Mouse (Mus musculus) ovary, postnatal 14 days (tissue): ENCODE measurements at regions not wholly inside any gene's neighbourhood (a gene's known extent, or its start where the extent isn't known, plus 50 kb on each side); places are given as distances from the start of the nearest gene placed in this dataset.
A peak's percentile ranks its signal among the peaks of the same experiment; 100 is the strongest.

Source experiments
- DNase-seq: peaks from one replicate; pipeline ENCODE4 v3.0.0; 2022; ENCODE audit warnings: low spot score

DNA sequence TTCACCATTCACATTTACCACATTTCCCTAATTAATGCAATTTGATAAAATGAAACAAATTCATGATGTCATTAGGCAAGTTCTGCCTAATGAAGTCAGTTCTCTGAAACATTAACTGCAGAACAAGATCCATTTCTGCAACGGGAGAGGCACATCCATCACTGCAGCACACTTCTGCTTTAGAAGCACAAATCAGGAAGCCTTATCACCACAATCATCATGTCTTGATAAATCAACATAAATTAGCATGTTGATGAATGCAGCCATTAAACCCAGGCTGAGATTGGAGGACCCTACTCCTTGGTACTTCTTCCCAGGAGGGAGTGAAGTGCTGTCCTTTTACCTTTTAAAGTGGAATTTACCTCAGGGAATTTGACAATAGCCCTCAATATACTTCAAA, 1195.4 kb downstream of the Defb40 start:
- no peak for DNase-seq

GRCm38 (mm10) chr8:17781559-17782283, 1196.3 kb downstream of the Defb40 start:
- DNase-seq = no peak

- DNase-seq = no peak
Measured at GRCm38 (mm10) chr8:17775411-17775810, 1202.6 kb downstream of the Defb40 start.

DNA sequence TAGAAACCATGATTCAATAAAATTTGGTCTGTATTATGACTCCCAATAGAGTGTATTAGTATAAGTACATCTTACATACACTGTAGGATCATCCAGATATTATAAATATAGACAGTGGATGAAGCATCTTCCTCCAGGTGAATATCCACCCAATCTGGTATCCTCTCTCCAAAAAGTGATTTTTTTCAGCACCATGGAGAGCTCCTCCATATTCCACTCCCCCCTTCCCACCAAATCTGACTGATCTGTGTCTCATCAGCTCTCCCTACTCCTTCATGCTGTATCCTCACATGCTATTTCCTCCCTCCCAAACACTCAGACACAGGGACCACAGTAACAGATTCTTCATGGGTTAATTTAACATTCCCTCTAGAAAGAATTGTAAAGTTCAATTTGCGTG, 1204.7 kb downstream of the Defb40 start:
- DNase-seq = no peak

- no peak for DNase-seq
Measured at GRCm38 (mm10) chr8:17767441-17768007, 1210.5 kb downstream of the Defb40 start.

- DNase-seq = no peak
Measured at GRCm38 (mm10) chr8:17724672-17725071, 1253.4 kb downstream of the Defb40 start.

DNA sequence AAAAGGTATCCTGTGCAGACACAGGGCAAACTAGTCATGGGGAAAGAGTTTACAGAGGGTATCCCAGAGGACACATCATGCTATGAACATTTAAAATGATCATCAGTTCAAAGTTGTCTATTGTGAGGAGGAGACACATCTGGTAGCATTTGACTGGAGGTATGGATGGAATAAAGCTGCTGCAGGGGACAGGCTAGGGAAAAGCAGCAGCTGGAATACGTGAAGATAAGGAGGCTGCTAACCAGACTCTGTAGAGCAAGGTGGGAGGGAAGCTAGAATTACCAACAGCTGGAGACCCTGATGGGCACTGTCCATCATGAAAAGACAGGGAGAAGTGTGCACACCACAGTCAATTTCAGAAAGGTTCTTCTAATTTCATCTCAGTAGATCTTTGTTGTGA, 1268.9 kb downstream of the Defb40 start:
- no peak for DNase-seq

DNA sequence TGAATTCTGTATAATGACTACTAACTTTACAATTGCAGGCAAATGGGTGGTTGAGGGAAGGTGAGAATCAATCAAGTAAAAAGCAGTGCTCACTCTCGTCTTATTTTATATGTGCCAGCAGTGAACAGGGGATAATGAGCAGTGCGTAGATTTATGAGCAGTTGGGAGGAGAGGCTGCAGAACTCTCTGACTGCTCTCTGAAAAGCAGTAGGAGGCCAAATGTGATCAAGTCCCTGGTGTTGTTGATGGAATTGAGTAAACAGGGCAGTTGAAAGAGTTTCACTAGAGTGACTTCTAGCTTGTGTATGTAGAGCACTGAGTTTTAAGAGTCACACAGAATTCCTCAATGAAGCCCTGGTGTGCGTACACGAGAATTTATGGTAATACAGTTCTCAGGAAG, 1269.6 kb downstream of the Defb40 start:
- no peak for DNase-seq

DNA sequence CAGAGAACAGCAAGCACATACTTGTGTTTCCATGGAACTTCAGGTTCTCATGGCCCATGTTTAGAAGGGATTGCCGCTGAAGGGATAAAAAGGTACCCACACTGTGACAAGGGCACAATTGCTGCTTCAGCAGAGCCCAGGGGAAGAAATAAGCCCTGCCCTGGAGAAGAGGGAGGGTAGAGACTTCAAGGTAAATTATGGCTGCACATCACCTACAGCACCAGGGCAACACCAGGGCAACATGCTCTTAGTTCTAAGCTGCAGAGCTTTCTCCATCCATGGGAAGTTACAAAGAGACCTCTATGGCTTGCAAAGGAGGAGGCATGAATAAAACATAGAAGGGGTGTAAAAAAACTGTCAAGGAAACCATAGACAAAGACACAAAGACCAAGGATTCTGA, 1273.8 kb downstream of the Defb40 start:
- DNase-seq = no peak

DNA sequence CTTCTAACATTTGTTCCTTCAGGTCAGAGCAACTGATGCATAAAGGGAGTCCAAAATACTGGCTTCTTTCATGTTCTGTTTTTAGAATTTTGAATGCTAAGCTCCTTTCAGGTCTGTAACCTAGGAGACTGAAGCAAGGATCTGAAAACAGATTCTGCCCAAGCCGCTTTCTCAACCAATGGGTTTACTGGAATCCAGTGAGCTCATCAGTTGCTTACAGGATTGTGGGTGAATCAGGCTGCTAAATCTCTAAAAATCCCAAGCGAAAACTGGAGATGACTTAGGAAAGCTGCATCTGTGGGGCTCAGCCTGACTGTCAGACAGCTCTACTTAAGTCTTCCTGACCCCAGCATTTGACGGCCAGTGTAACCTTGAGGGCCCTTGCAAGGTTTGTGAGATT, 1277.7 kb downstream of the Defb40 start:
- DNase-seq = peak; percentile 2

DNA sequence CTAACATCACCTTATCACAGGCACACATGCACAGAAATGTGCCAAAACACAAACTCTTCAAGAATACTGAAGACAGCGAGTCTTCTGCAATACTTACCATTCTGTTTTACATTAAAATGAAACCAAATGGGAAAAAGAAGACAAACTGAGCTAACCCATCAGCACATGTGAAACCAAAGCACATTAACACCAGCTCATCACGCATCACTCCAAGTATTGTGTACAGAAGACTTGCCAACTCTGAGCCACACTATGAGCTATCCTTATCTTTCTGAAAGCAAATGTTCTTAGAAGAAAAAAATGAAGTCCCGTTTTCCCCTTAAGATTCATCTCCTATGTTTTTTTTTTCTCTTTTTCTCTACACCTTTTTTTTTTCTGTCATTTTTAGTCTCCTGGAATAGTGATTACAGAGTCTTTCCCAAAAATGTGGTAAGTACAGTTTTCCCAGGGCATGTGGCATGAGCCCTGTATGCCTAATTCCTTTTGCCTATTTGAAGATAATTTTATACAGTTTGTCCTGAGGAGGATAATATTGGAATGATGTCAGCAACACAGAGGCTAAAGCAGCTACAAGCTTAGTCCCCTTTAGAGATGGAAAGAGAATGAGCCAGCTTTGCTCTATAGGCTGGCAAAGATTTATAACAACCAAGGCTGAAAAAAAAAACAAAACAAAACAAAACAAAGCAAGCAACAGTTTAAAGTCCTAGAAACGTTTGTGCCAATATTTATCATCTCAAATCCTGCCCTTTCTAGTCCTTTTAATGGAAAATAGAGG, 1287.8 kb downstream of the Defb40 start:
- DNase-seq = no peak

DNA sequence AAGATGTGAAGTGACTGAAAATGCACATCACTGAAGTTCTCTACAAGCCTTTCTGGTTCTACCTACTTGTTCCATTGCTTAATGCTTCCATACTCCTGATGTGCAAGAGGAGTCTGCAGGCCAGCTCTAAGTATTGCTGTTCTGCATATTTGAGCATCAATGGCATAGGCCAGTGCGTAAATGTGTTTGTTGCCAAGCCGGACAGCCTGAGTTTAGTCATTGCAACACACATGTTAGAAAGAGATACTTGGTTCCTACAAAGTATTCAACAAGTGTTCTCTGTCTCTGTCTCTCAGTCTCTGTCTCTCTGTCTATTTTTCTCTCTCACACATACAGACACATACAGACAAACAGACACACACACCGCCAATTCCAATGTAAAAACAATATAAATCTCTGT, 1288.4 kb downstream of the Defb40 start:
- no peak for DNase-seq

GRCm38 (mm10) chr8:17687084-17687483, 1291.0 kb downstream of the Defb40 start:
- DNase-seq = no peak

GRCm38 (mm10) chr8:17664371-17665141, 1313.5 kb downstream of the Defb40 start:
- DNase-seq = no peak

DNA sequence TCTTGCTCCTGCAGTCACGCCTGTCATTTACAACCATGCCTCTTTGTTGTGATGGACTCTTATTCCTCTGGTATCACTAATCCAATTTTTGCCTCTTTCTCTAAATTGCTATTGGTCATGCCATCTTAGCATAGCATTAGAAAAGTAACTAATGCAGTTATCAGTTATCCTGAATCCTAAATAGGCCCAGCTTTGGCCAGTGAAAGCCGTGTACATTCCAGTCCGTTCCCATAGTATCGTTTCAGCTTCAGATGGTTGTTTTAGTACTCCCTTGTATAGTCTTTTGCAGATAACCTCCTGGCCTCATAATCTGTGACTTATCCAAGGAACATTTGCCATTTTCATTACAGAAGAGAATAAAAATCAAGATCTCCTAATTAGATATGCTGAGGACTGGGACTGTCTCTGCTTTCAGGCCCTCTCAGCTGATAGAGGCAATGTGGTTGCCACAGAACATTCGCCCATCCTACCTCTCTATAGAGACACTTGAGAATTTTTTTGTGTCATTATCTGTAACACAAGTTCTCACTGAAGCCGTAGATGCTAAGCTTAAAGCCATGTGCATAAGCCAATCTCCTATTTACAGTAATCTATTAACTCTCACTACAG, 1318.2 kb downstream of the Defb40 start:
- no peak for DNase-seq

DNA sequence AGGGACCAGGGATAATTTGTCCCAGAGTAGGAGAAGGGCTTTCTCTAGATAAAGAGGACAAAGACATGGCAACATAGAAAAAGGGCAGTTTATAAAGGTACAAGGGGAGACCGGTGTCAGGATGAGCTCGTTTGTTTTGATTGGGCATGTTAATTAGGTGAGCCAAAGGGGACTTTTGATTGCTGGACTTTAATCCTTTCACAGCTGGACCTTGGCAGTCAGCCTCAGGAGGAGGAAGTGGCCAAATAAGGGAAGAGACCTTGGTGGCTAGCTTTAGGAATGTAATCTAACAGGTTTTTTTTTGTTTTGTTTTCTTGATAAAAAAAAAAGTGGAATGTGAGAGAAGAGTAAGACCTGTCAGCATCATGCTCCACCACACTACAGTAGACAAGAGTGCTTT, 1324.3 kb downstream of the Defb40 start:
- DNase-seq = no peak

DNA sequence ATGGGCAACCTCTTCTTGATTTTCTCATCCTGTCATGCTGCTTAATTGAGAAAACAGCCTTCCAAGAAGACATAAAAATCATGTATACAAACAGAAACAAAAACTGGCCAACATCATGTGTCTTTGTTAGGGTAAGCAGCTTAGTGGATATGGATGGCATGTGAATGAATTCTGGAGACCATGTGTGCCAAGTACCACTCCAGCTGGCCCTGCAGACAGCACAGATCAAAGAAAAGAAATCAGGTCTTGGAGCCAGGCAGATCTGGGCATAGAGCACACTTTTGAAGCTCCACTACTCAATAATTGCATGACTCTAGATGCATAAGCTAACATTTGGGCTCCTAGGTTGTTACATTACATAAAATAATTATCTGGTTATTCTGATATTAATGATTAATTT, 1330.5 kb downstream of the Defb40 start:
- no peak for DNase-seq

- no peak for DNase-seq
Measured at GRCm38 (mm10) chr8:17621109-17621508, 1356.9 kb downstream of the Defb40 start.

GRCm38 (mm10) chr8:17618846-17619245, 1359.2 kb downstream of the Defb40 start:
- DNase-seq = no peak

- DNase-seq = no peak
Measured at GRCm38 (mm10) chr8:17618147-17618546, 1359.9 kb downstream of the Defb40 start.

- DNase-seq = no peak
Measured at GRCm38 (mm10) chr8:17602861-17603260, 1375.2 kb downstream of the Defb40 start.

- no peak for DNase-seq
Measured at GRCm38 (mm10) chr8:17598736-17599135, 1379.3 kb downstream of the Defb40 start.
